In genomic region chr3:97213871-97214270, GRCm38 (mm10) we compare ENCODE assay signal across 18 mouse cellular contexts. TPM values are rescaled to one million over a fixed set of nuclear protein-coding genes. Genes with fewer than 3 reads are reported as not detected.
DNase-seq lines count a peak whose midpoint lies in the region; ATAC-seq and TF ChIP-seq lines count a peak whose summit lies in the region.
"Had no signal": no experiment of that assay in that cellular context is flagged by ENCODE, and none has a peak within 500 bp of the region (broad histone marks: within the 10 kb centered on the region; RNA-seq: fewer than 3 reads in every experiment).

No protein-coding gene starts in this region.

- DNase-seq in CD4-positive helper T cell, adult 2 months (ENCODE audit: low read depth, low spot score), result peak; percentile 47
- DNase-seq in induced T-regulatory cell, adult 2 months (ENCODE audit: low read depth), result peak; percentile 28
- DNase-seq in cerebellum, adult 9-10 months, result no peak
- DNase-seq in layer of hippocampus, adult 2 months (ENCODE audit: low spot score in 2 of 2), result no peak
- no peak for DNase-seq in layer of hippocampus, adult 9-11 months
- DNase-seq: B cell, adult 2 months; cerebellum, adult 11-12 months; cerebellum, adult 9-11 months; embryo, embryonic 11 days; gastrocnemius, postnatal 10 days; kidney, adult 11 months had no signal

- no peak overlapping the region for H3K4me3 ChIP-seq in layer of hippocampus, adult 2 months
- H3K4me3 ChIP-seq: embryonic facial prominence, embryonic 15.5 days; forebrain, embryonic 15.5 days; heart, embryonic 10.5 days; heart, embryonic 15.5 days; hindbrain, embryonic 10.5 days had no signal

- ATAC-seq in CD4-positive, CD25-positive, alpha-beta regulatory T cell, adult 4 months, result peak; percentile 40
- ATAC-seq: forebrain, embryonic 15.5 days had no signal

- H3K27ac ChIP-seq in layer of hippocampus, adult 2 months, result no peak overlapping the region
- H3K27ac ChIP-seq: embryonic facial prominence, embryonic 15.5 days; heart, embryonic 10.5 days; hindbrain, embryonic 10.5 days; hindbrain, embryonic 14.5 days had no signal

- TF ChIP-seq CTCF in layer of hippocampus, adult 2 months (conservative IDR thresholded peaks at IDR 0.05), result no peak

RNA-seq across cellular contexts. Expression of gene Acp6, which starts 55.3 kb away (rescaled TPM):
- polyA plus RNA-seq in CD4-positive, CD25-positive, alpha-beta regulatory T cell, adult 4 months (2017; shearing (Covaris generic)), result 10 to 100 TPM; 43.0 to 64.3 TPM
- total RNA-seq in layer of hippocampus, adult 2 months (2021), result 10 to 100 TPM; 35.9 to 37.7 TPM

Comparison
In these comparisons a context has a peak if more than half of its experiments do, and no peak if none do; other contexts are left out.
1. DNase-seq: peak in CD4-positive helper T cell, adult 2 months (single experiment) and induced T-regulatory cell, adult 2 months (single experiment); none in cerebellum, adult 9-10 months (single experiment), layer of hippocampus, adult 2 months (0 of 2) and layer of hippocampus, adult 9-11 months (single experiment).